Mouse (Mus musculus) kidney, adult 8-10 months (tissue): ENCODE measurements at regions not wholly inside any gene's neighbourhood (a gene's known extent, or its start where the extent isn't known, plus 50 kb on each side); places are given as distances from the start of the nearest gene placed in this dataset.
A peak's percentile ranks its signal among the peaks of the same experiment; 100 is the strongest.

ENCODE experiments used
- DNase-seq, 2 experiments: peaks; one replicate each; pipeline ENCODE4 v3.0.0; 2022

GRCm38 (mm10) chr1:15155046-15155445, 938.1 kb downstream of the 4930444P10Rik start:
- DNase-seq = no peak

- DNase-seq = no peak
These were observed 939.2 kb downstream of the 4930444P10Rik start for GRCm38 (mm10) chr1:15153952-15154351.

GRCm38 (mm10) chr1:15143922-15144591, 949.1 kb downstream of the 4930444P10Rik start:
- no peak for DNase-seq

GRCm38 (mm10) chr1:15118462-15118861, 974.7 kb downstream of the 4930444P10Rik start:
- DNase-seq = no peak

- no peak for DNase-seq
These were observed 981.7 kb downstream of the 4930444P10Rik start for GRCm38 (mm10) chr1:15111420-15111819.

- DNase-seq = no peak
These were observed 1022.8 kb downstream of the 4930444P10Rik start for GRCm38 (mm10) chr1:15070331-15070730.

GRCm38 (mm10) chr1:15034047-15034446, 1059.1 kb downstream of the 4930444P10Rik start:
- no peak for DNase-seq

- no peak for DNase-seq
These were observed 1074.7 kb downstream of the 4930444P10Rik start for GRCm38 (mm10) chr1:15018460-15018779.

GRCm38 (mm10) chr1:15017689-15018459, 1075.3 kb downstream of the 4930444P10Rik start:
- no peak for DNase-seq

GRCm38 (mm10) chr1:15007663-15008344, 1085.3 kb downstream of the 4930444P10Rik start:
- DNase-seq = peak in 1 of 2 experiments; percentile 9

GRCm38 (mm10) chr1:14995348-14995747, 1097.8 kb downstream of the 4930444P10Rik start:
- no peak for DNase-seq

- DNase-seq = no peak
These were observed 1112.9 kb downstream of the 4930444P10Rik start for GRCm38 (mm10) chr1:14980093-14980711.
